Mouse (Mus musculus): ENCODE measurements around the gene Rcc1.

GRCm38 (mm10) chr4:132354571-132354970 lies 1.2 kb upstream of the Rcc1 start:
- TF ChIP-seq GATA1 (IDR thresholded peaks at IDR 0.05; ENCODE audit: borderline replicate concordance, low read length) (no peak), FLI1 (IDR thresholded peaks at IDR 0.05; ENCODE audit: low read length) (no peak)
